Mouse (Mus musculus) liver, embryonic 11.5 days (tissue): ENCODE measurements at regions not wholly inside any gene's neighbourhood (a gene's known extent, or its start where the extent isn't known, plus 50 kb on each side); places are given as distances from the start of the nearest gene placed in this dataset.

Experiments
- ATAC-seq: fragments of 200-750 bp; cut with Nextera tagmentation; replicated peaks from 2 replicates; pipeline ENCODE4 v1.8.0; 2017; ENCODE audit warnings: moderate number of reproducible peaks, mild to moderate bottlenecking, moderate TSS enrichment, moderate library complexity; ENCODE audit not compliant: low FRiP score
- DNase-seq: peaks from one replicate; pipeline ENCODE4 v3.0.0-alpha.2; 2017; ENCODE audit warnings: low spot score
- H3K27ac ChIP-seq: fragments of 300-500 bp; sonication (generic); 2 replicates; pipeline ENCODE4 v1.5.1; 2014; ENCODE audit warnings: mild to moderate bottlenecking, low read depth, low read length, control low read depth
- H3K27me3 ChIP-seq: fragments of 300-500 bp; sonication (generic); replicated peaks from 2 replicates; pipeline ENCODE4 v1.6.1; 2014; ENCODE audit warnings: low read length, mixed read lengths; ENCODE audit not compliant: control insufficient read depth, insufficient read depth
- H3K36me3 ChIP-seq: fragments of 300-500 bp; sonication (generic); 2 replicates; pipeline ENCODE4 v1.6.1; 2014; ENCODE audit warnings: mild to moderate bottlenecking, low read length, moderate library complexity, mixed read lengths; ENCODE audit not compliant: control insufficient read depth, insufficient read depth
- H3K4me1 ChIP-seq: fragments of 300-500 bp; sonication (generic); replicated peaks from 2 replicates; pipeline ENCODE4 v1.6.1; 2014; ENCODE audit warnings: low read length, mixed read lengths; ENCODE audit not compliant: control insufficient read depth, insufficient read depth
- H3K4me2 ChIP-seq: fragments of 300-500 bp; sonication (generic); 2 replicates; pipeline ENCODE4 v1.6.1; 2014; ENCODE audit warnings: mild to moderate bottlenecking, control low read depth, moderate library complexity
- H3K4me3 ChIP-seq: fragments of 300-500 bp; sonication (generic); 2 replicates; pipeline ENCODE4 v1.5.1; 2014; ENCODE audit warnings: low read depth, low read length, control low read depth
- H3K9ac ChIP-seq: fragments of 300-500 bp; sonication (generic); 2 replicates; pipeline ENCODE4 v1.6.1; 2014; ENCODE audit warnings: low read depth, low read length, control low read depth
- H3K9me3 ChIP-seq: fragments of 300-500 bp; sonication (generic); 2 replicates; pipeline ENCODE4 v1.6.1; 2016; ENCODE audit warnings: low read length, inconsistent platforms, mixed read lengths; ENCODE audit not compliant: control insufficient read depth
- WGBS: fragments of 180-500 bp; shearing (Covaris S2); extraction: QIAGEN DNeasy Blood & Tissue Kit; methylation state at CpG from one replicate; pipeline ENCODE4 v1.1.7; 2014; 5-methylcytosine and 5-hydroxymethylcytosine counted together

DNA sequence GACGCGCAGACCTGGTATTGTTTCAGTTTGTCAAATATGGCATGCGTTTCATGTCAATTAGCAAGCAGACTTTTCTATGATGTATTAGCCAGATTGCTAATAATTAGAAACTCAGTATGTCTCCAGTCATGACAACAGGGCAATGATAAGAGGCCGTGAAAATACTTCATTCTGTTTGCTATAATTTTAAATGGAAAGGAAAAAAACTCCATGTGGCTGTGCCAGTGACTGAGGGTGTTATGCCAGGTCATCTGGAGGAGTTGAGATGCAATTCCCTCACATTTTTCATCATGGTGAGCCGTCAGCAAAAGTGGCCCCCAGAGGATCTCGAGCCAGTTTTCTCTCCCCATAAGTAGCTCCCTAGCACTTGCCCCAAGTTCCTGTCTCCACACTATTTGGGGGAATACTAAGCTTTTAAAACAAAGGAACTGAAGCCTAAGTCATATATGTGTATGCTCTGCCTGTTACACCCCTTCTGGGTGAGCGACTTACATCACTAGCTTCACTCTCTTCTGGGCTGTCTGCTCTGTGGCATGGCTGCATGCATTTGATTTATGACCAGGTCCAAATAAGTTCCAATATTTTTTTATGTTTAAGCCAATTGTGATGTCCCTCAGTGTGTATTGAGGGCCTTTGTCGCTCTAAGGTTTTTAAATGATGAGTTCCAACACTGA lies 681.4 kb downstream of the Utrn start:
- no peak for ATAC-seq
- H3K9me3 ChIP-seq = no peaks in the 10 kb centered on the region
- H3K27ac ChIP-seq = no peak overlapping the region
- 74% methylated on average over 8 of the region's 8 CpGs for WGBS
- no peaks in the 10 kb centered on the region for H3K4me1 ChIP-seq
- H3K4me2 ChIP-seq = no peak overlapping the region
- no peak overlapping the region for H3K4me3 ChIP-seq
- H3K27me3 ChIP-seq = no peaks in the 10 kb centered on the region
- DNase-seq = no peak
- no peaks in the 10 kb centered on the region for H3K36me3 ChIP-seq
- H3K9ac ChIP-seq = no peak overlapping the region

GRCm38 (mm10) chr10:12190435-12190834 lies 678.7 kb downstream of the Utrn start:
- Histone ChIP-seq H3K36me3 (no peaks in the 10 kb centered on the region), H3K4me1 (no peaks in the 10 kb centered on the region), H3K27ac (no peak overlapping the region), H3K9me3 (no peaks in the 10 kb centered on the region), H3K4me3 (no peak overlapping the region), H3K27me3 (no peaks in the 10 kb centered on the region), H3K4me2 (no peak overlapping the region), H3K9ac (no peak overlapping the region)
- no peak for DNase-seq
- 85% methylated on average over 3 of the region's 3 CpGs for WGBS
- no peak for ATAC-seq

DNA sequence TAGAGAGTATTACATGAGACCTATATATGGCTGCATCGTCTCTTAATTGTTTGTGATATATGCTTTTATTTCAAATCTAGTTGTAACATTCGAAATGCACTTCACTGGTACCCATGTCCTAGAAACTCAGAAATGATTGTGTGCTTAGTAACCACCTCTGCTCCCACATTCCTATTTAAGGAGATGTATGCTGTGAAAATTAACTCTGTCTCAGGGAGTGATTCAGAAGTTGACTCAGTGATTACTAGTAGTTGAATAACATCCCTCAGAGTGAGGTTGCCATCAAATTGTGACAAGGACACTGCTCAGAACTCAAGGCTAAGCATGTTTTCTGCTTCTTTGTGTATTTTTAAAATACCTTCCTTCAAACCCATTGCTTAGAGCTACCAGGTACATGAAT lies 661.9 kb downstream of the Utrn start:
- H3K4me3 ChIP-seq = no peak overlapping the region
- H3K27ac ChIP-seq = no peak overlapping the region
- no peak overlapping the region for H3K9ac ChIP-seq
- H3K4me2 ChIP-seq = no peak overlapping the region
- H3K36me3 ChIP-seq = no peaks in the 10 kb centered on the region
- no peaks in the 10 kb centered on the region for H3K9me3 ChIP-seq
- ATAC-seq = no peak
- WGBS = 81% methylated on average over 2 of the region's 2 CpGs
- no peaks in the 10 kb centered on the region for H3K4me1 ChIP-seq
- no peak for DNase-seq
- no peaks in the 10 kb centered on the region for H3K27me3 ChIP-seq

DNA sequence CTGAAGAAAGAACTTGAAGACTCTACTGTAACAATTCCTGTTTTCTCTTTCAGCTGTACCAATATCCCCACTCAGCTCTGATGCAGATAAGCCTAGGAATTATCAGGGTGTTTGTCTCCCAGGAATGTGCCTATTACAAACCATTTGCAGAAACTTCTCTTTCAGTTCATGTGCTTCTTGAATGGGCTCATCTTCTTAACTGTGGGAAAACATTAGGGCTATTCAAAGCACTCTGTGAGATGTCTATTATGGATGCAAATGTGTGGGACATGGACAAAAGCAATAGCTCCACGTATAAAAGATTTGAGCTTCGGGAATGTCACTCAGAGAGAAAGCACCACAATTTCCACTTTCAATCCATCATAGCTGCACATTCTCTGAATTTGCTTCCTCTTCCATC lies 659.0 kb downstream of the Utrn start:
- H3K9me3 ChIP-seq = no peaks in the 10 kb centered on the region
- H3K36me3 ChIP-seq = no peaks in the 10 kb centered on the region
- no peak for ATAC-seq
- no peak overlapping the region for H3K9ac ChIP-seq
- WGBS = 85% methylated on average over 2 of the region's 2 CpGs
- no peak overlapping the region for H3K4me2 ChIP-seq
- H3K4me1 ChIP-seq = no peaks in the 10 kb centered on the region
- no peak overlapping the region for H3K4me3 ChIP-seq
- no peaks in the 10 kb centered on the region for H3K27me3 ChIP-seq
- DNase-seq = no peak
- no peak overlapping the region for H3K27ac ChIP-seq

- DNase-seq (no peak), ATAC-seq (no peak)
- no peaks in the 10 kb centered on the region for H3K36me3 ChIP-seq
- H3K4me1 ChIP-seq = no peaks in the 10 kb centered on the region
- H3K4me2 ChIP-seq = no peak overlapping the region
- no peak overlapping the region for H3K27ac ChIP-seq
- no peak overlapping the region for H3K9ac ChIP-seq
- H3K9me3 ChIP-seq = no peaks in the 10 kb centered on the region
- no peaks in the 10 kb centered on the region for H3K27me3 ChIP-seq
- H3K4me3 ChIP-seq = no peak overlapping the region
Measured at GRCm38 (mm10) chr10:12218879-12219278, 650.3 kb downstream of the Utrn start.

GRCm38 (mm10) chr10:12234141-12234540 lies 635.0 kb downstream of the Utrn start:
- DNase-seq (no peak), ATAC-seq (no peak)
- H3K4me1 ChIP-seq = no peaks in the 10 kb centered on the region

GRCm38 (mm10) chr10:12248853-12249252 lies 620.3 kb downstream of the Utrn start:
- DNase-seq = no peak
- 81% methylated on average over 3 of the region's 3 CpGs for WGBS
- no peak overlapping the region for H3K27ac ChIP-seq
- H3K4me3 ChIP-seq = no peak overlapping the region
- H3K9ac ChIP-seq = no peak overlapping the region
- H3K9me3 ChIP-seq = no peaks in the 10 kb centered on the region
- no peaks in the 10 kb centered on the region for H3K4me1 ChIP-seq
- ATAC-seq = no peak
- no peak overlapping the region for H3K4me2 ChIP-seq
- no peaks in the 10 kb centered on the region for H3K36me3 ChIP-seq
- no peaks in the 10 kb centered on the region for H3K27me3 ChIP-seq

More at GRCm38 (mm10) chr10:12234141-12234540, 635.0 kb downstream of the Utrn start:
- H3K27me3 ChIP-seq = no peaks in the 10 kb centered on the region
- no peak overlapping the region for H3K27ac ChIP-seq
- H3K9ac ChIP-seq = no peak overlapping the region
- 91% methylated on average over 1 of the region's 1 CpGs for WGBS
- no peaks in the 10 kb centered on the region for H3K36me3 ChIP-seq
- H3K9me3 ChIP-seq = no peaks in the 10 kb centered on the region
- no peak overlapping the region for H3K4me2 ChIP-seq
- no peak overlapping the region for H3K4me3 ChIP-seq

DNA sequence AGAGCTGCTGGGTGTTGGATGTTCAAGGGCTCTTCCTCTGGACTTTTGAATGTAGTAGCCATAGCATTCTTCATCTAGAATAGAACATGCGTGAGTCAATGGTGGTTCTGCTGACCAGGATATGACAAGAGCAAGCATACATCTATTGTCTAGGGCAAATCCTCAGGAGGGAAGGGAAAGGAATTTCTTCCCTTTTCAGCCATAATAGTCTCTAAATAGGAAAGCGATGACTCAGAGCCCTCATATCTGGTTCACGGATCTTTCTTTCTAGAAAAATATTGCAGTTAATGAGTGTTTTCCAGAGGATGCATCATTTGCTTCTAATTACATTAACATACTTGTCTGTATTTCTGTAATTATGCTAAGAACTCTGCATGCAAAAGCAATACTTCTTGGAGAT lies 615.9 kb downstream of the Utrn start:
- no peak overlapping the region for H3K9ac ChIP-seq
- DNase-seq (no peak), ATAC-seq (no peak)
- no peak overlapping the region for H3K4me2 ChIP-seq
- no peaks in the 10 kb centered on the region for H3K27me3 ChIP-seq
- H3K9me3 ChIP-seq = no peaks in the 10 kb centered on the region
- no peaks in the 10 kb centered on the region for H3K4me1 ChIP-seq
- no peak overlapping the region for H3K27ac ChIP-seq
- 87% methylated on average over 3 of the region's 3 CpGs for WGBS
- no peaks in the 10 kb centered on the region for H3K36me3 ChIP-seq
- no peak overlapping the region for H3K4me3 ChIP-seq

DNA sequence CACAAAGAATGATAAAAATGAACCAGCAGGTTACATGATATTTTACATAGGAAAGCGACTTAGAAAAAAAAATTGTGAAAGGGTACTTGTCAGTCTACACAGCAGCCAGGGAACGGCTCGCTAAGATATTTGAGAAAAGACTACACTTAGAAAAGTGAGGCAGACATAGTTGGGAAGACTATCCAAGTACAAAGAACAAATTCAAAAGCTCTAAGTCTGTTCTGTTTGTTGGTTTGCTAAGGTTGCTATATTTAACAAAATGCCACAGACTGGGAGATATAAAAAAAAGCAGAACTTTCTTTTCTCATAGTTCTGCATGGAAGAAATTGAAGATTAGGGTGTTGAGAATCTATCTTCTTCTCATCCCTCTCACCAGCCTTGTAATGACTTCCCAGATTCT lies 583.5 kb downstream of the Utrn start:
- no peaks in the 10 kb centered on the region for H3K36me3 ChIP-seq
- no peak overlapping the region for H3K4me3 ChIP-seq
- no peak overlapping the region for H3K4me2 ChIP-seq
- no peak overlapping the region for H3K9ac ChIP-seq
- H3K27me3 ChIP-seq = no peaks in the 10 kb centered on the region
- no peak for ATAC-seq
- no peak for DNase-seq
- WGBS = 83% methylated on average over 3 of the region's 3 CpGs
- no peaks in the 10 kb centered on the region for H3K4me1 ChIP-seq
- no peak overlapping the region for H3K27ac ChIP-seq
- H3K9me3 ChIP-seq = no peaks in the 10 kb centered on the region
